Mouse (Mus musculus): ENCODE measurements around the gene 5730522E02Rik. TPM values are rescaled to one million over a fixed set of nuclear protein-coding genes. Genes with fewer than 3 reads are reported as not detected.
"Not testable (repeated sequence)": the region's sequence is repeated elsewhere in the genome, so short reads cannot be mapped to it uniquely, and the experiment has no call there.

Gene 5730522E02Rik
- 2.1 and 2.2 TPM in 2 replicates for polyA plus RNA-seq (2016; fragmentation: Nextera tagmentation; extraction: Ambion mirVana)

GRCm38 (mm10) chr11:26210582-26211180 is at the start of gene 5730522E02Rik:
TSS of gene 5730522E02Rik (minus strand) at chr11:26210763.
- no peaks in the 10 kb centered on the region for H3K36me3 ChIP-seq
- peak within 1 kb of the TSS; percentile 98 for H3K27ac ChIP-seq
- WGBS, result 2% methylated on average over 31 of the region's 31 CpGs
- H3K4me3 ChIP-seq, result peak within 1 kb of the TSS; percentile 78
- DNase-seq (ENCODE audit: low spot score), result peak; percentile 75
- 0 out of 2 replicates have a peak, but pooled peaks cover 4% of the 10 kb centered on the region for H3K4me1 ChIP-seq
- no peaks in the 10 kb centered on the region for H3K9me3 ChIP-seq
- H3K27me3 ChIP-seq (ENCODE audit: insufficient read depth, poor library complexity, severe bottlenecking), result no peaks in the 10 kb centered on the region

- 75% methylated on average over 1 of the region's 1 CpGs for WGBS
- no peaks in the 10 kb centered on the region for H3K27me3 ChIP-seq (ENCODE audit: insufficient read depth, poor library complexity, severe bottlenecking)
- H3K9me3 ChIP-seq, result no peaks in the 10 kb centered on the region
- H3K27ac ChIP-seq, result no peak overlapping the region
- no peak for DNase-seq (ENCODE audit: low spot score)
- no peaks in the 10 kb centered on the region for H3K36me3 ChIP-seq
- no peaks in the 10 kb centered on the region for H3K4me1 ChIP-seq
- H3K4me3 ChIP-seq, result no peak overlapping the region
These were observed 26.0 kb upstream of the 5730522E02Rik start for GRCm38 (mm10) chr11:26236540-26236939.

- no peaks in the 10 kb centered on the region for H3K4me1 ChIP-seq
- H3K27ac ChIP-seq, result no peak overlapping the region
- 64% methylated on average over 1 of the region's 1 CpGs for WGBS
- H3K4me3 ChIP-seq, result no peak overlapping the region
- no peaks in the 10 kb centered on the region for H3K36me3 ChIP-seq
- H3K9me3 ChIP-seq, result no peaks in the 10 kb centered on the region
- DNase-seq (ENCODE audit: low spot score), result no peak
- H3K27me3 ChIP-seq (ENCODE audit: insufficient read depth, poor library complexity, severe bottlenecking), result no peaks in the 10 kb centered on the region
These were observed 19.3 kb upstream of the 5730522E02Rik start for GRCm38 (mm10) chr11:26229895-26230294.

- H3K4me1 ChIP-seq; H3K27me3 ChIP-seq (ENCODE audit: insufficient read depth, poor library complexity, severe bottlenecking); DNase-seq (ENCODE audit: low spot score); H3K9me3 ChIP-seq; H3K36me3 ChIP-seq; H3K27ac ChIP-seq; H3K4me3 ChIP-seq: not testable (repeated sequence)
- WGBS, result 89% methylated on average over 1 of the region's 1 CpGs
These were observed 3.1 kb upstream of the 5730522E02Rik start for GRCm38 (mm10) chr11:26213643-26214042.

GRCm38 (mm10) chr11:26209811-26210581 is 567 bp downstream of the 5730522E02Rik start:
- 3% methylated on average over 62 of the region's 73 CpGs for WGBS
- no peaks in the 10 kb centered on the region for H3K27me3 ChIP-seq (ENCODE audit: insufficient read depth, poor library complexity, severe bottlenecking)
- no peaks in the 10 kb centered on the region for H3K36me3 ChIP-seq
- H3K9me3 ChIP-seq, result no peaks in the 10 kb centered on the region
- peak; percentile 75 for DNase-seq (ENCODE audit: low spot score)
- H3K27ac ChIP-seq, result peak overlapping the region; percentile 98
- 0 out of 2 replicates have a peak, but pooled peaks cover 4% of the 10 kb centered on the region for H3K4me1 ChIP-seq
- H3K4me3 ChIP-seq, result peak overlapping the region; percentile 78

GRCm38 (mm10) chr11:26203466-26203865 is 7.1 kb downstream of the 5730522E02Rik start:
- 81% methylated on average over 2 of the region's 2 CpGs for WGBS
- DNase-seq (ENCODE audit: low spot score), result no peak
- Histone ChIP-seq H3K27me3 (ENCODE audit: insufficient read depth, poor library complexity, severe bottlenecking) (no peaks in the 10 kb centered on the region), H3K36me3 (no peaks in the 10 kb centered on the region), H3K27ac (no peak overlapping the region), H3K9me3 (no peaks in the 10 kb centered on the region), H3K4me3 (no peak overlapping the region), H3K4me1 (no peaks in the 10 kb centered on the region)

- Histone ChIP-seq H3K4me1 (no peaks in the 10 kb centered on the region), H3K27ac (no peak overlapping the region), H3K36me3 (no peaks in the 10 kb centered on the region), H3K27me3 (ENCODE audit: insufficient read depth, poor library complexity, severe bottlenecking) (no peaks in the 10 kb centered on the region), H3K9me3 (no peaks in the 10 kb centered on the region), H3K4me3 (no peak overlapping the region)
- DNase-seq (ENCODE audit: low spot score), result no peak
- WGBS, result 78% methylated on average over 5 of the region's 5 CpGs
These were observed 7.7 kb downstream of the 5730522E02Rik start for GRCm38 (mm10) chr11:26202842-26203241.

- H3K9me3 ChIP-seq, result no peaks in the 10 kb centered on the region
- no peak overlapping the region for H3K27ac ChIP-seq
- no peak overlapping the region for H3K4me3 ChIP-seq
- H3K36me3 ChIP-seq, result no peaks in the 10 kb centered on the region
- no peaks in the 10 kb centered on the region for H3K27me3 ChIP-seq (ENCODE audit: insufficient read depth, poor library complexity, severe bottlenecking)
- no peak for DNase-seq (ENCODE audit: low spot score)
- H3K4me1 ChIP-seq, result no peaks in the 10 kb centered on the region
These were observed 8.8 kb downstream of the 5730522E02Rik start for GRCm38 (mm10) chr11:26201778-26202097.

- 46% methylated on average over 4 of the region's 4 CpGs for WGBS
- no peaks in the 10 kb centered on the region for H3K36me3 ChIP-seq
- no peaks in the 10 kb centered on the region for H3K4me1 ChIP-seq
- H3K9me3 ChIP-seq, result no peaks in the 10 kb centered on the region
- no peak overlapping the region for H3K27ac ChIP-seq
- no peak for DNase-seq (ENCODE audit: low spot score)
- H3K27me3 ChIP-seq (ENCODE audit: insufficient read depth, poor library complexity, severe bottlenecking), result no peaks in the 10 kb centered on the region
- H3K4me3 ChIP-seq, result no peak overlapping the region
These were observed 9.4 kb downstream of the 5730522E02Rik start for GRCm38 (mm10) chr11:26200970-26201777.

- Histone ChIP-seq H3K36me3 (no peaks in the 10 kb centered on the region), H3K9me3 (no peaks in the 10 kb centered on the region), H3K27me3 (ENCODE audit: insufficient read depth, poor library complexity, severe bottlenecking) (no peaks in the 10 kb centered on the region), H3K4me1 (no peaks in the 10 kb centered on the region), H3K4me3 (no peak overlapping the region), H3K27ac (no peak overlapping the region)
- WGBS, result 70% methylated on average over 3 of the region's 3 CpGs
- DNase-seq (ENCODE audit: low spot score), result no peak
These were observed 15.1 kb downstream of the 5730522E02Rik start for GRCm38 (mm10) chr11:26195468-26195867.

GRCm38 (mm10) chr11:26187231-26187967 is 23.2 kb downstream of the 5730522E02Rik start:
- Histone ChIP-seq H3K27me3 (ENCODE audit: insufficient read depth, poor library complexity, severe bottlenecking) (no peaks in the 10 kb centered on the region), H3K36me3 (no peaks in the 10 kb centered on the region)

GRCm38 (mm10) chr11:26170572-26170971 is 40.0 kb downstream of the 5730522E02Rik start:
- Histone ChIP-seq H3K4me3 (no peak overlapping the region), H3K4me1 (no peaks in the 10 kb centered on the region), H3K36me3 (no peaks in the 10 kb centered on the region), H3K27me3 (ENCODE audit: insufficient read depth, poor library complexity, severe bottlenecking) (no peaks in the 10 kb centered on the region), H3K27ac (no peak overlapping the region), H3K9me3 (no peaks in the 10 kb centered on the region)
- 95% methylated on average over 2 of the region's 2 CpGs for WGBS
- DNase-seq (ENCODE audit: low spot score), result no peak

More at GRCm38 (mm10) chr11:26187231-26187967, 23.2 kb downstream of the 5730522E02Rik start:
- Histone ChIP-seq H3K9me3 (no peaks in the 10 kb centered on the region), H3K4me3 (no peak overlapping the region), H3K4me1 (no peaks in the 10 kb centered on the region), H3K27ac (no peak overlapping the region)
- no peak for DNase-seq (ENCODE audit: low spot score)
- 85% methylated on average over 3 of the region's 3 CpGs for WGBS

All from heart, embryonic 10.5 days (tissue).